Mouse (Mus musculus): Measurements from ENCODE around the gene Fam57b. TPM values are rescaled to one million over a fixed set of nuclear protein-coding genes. Genes with fewer than 3 reads are reported as not detected.

The Fam57b gene
- polyA plus RNA-seq, 1 experiment: not detected

GRCm38 (mm10) chr7:126789141-126789540, 8.3 kb upstream of the Fam57b start:
- 91% methylated on average over 4 of the region's 4 CpGs for WGBS
- Histone ChIP-seq H3K4me3 (replicated peaks; ENCODE audit: control insufficient read depth, low read depth, low read length) (no peak overlapping the region), H3K27ac (ENCODE audit: control insufficient read depth, insufficient read depth, low read depth, low read length, poor library complexity) (no peak overlapping the region), H3K4me1 (ENCODE audit: control insufficient read depth, insufficient read depth, low read length) (peaks cover 3% of the 10 kb centered on the region)
- no peak for TF ChIP-seq POLR2A (IDR thresholded peaks at IDR 0.05; ENCODE audit: borderline replicate concordance, control insufficient read depth, low read depth, low read length)
- no peak for TF ChIP-seq CTCF (IDR thresholded peaks at IDR 0.05; ENCODE audit: control insufficient read depth, insufficient read depth, low read length)

- WGBS: 1% methylated on average over 82 of the region's 83 CpGs
- peak within 1 kb of the TSS; percentile 88 for H3K27ac ChIP-seq (ENCODE audit: control insufficient read depth, insufficient read depth, low read depth, low read length, poor library complexity)
- peaks cover 3% of the 10 kb centered on the region for H3K4me1 ChIP-seq (ENCODE audit: control insufficient read depth, insufficient read depth, low read length)
- H3K4me3 ChIP-seq (replicated peaks; ENCODE audit: control insufficient read depth, low read depth, low read length): peak within 1 kb of the TSS; percentile 77
- peak; percentile 83; the same call in 1 of the 2 replicates for TF ChIP-seq POLR2A (IDR thresholded peaks at IDR 0.05; ENCODE audit: borderline replicate concordance, control insufficient read depth, low read depth, low read length)
- no peak for TF ChIP-seq CTCF (IDR thresholded peaks at IDR 0.05; ENCODE audit: control insufficient read depth, insufficient read depth, low read length)
Measured at GRCm38 (mm10) chr7:126791851-126792720, 5.4 kb upstream of the Fam57b start, which contains the start of gene Ppp4c. Gene Ppp4c, minus strand, starts transcription at chr7:126792496.

GRCm38 (mm10) chr7:126792721-126793443, 4.6 kb upstream of the Fam57b start:
- Histone ChIP-seq H3K4me3 (replicated peaks; ENCODE audit: control insufficient read depth, low read depth, low read length) (peak overlapping the region; percentile 77), H3K4me1 (ENCODE audit: control insufficient read depth, insufficient read depth, low read length) (peaks cover 4% of the 10 kb centered on the region), H3K27ac (ENCODE audit: control insufficient read depth, insufficient read depth, low read depth, low read length, poor library complexity) (peak overlapping the region; percentile 88)
- TF ChIP-seq CTCF (IDR thresholded peaks at IDR 0.05; ENCODE audit: control insufficient read depth, insufficient read depth, low read length) (no peak), POLR2A (IDR thresholded peaks at IDR 0.05; ENCODE audit: borderline replicate concordance, control insufficient read depth, low read depth, low read length) (no peak)
- WGBS: 29% methylated on average over 11 of the region's 11 CpGs

GRCm38 (mm10) chr7:126793456-126794270, 3.8 kb upstream of the Fam57b start:
- H3K4me3 ChIP-seq (replicated peaks; ENCODE audit: control insufficient read depth, low read depth, low read length): no peak overlapping the region
- peaks cover 4% of the 10 kb centered on the region for H3K4me1 ChIP-seq (ENCODE audit: control insufficient read depth, insufficient read depth, low read length)
- H3K27ac ChIP-seq (ENCODE audit: control insufficient read depth, insufficient read depth, low read depth, low read length, poor library complexity): no peak overlapping the region
- TF ChIP-seq POLR2A (IDR thresholded peaks at IDR 0.05; ENCODE audit: borderline replicate concordance, control insufficient read depth, low read depth, low read length): no peak
- 82% methylated on average over 4 of the region's 4 CpGs for whole genome bisulfite sequencing

- no peak overlapping the region for H3K4me3 ChIP-seq (replicated peaks; ENCODE audit: control insufficient read depth, low read depth, low read length)
- peaks cover 4% of the 10 kb centered on the region for H3K4me1 ChIP-seq (ENCODE audit: control insufficient read depth, insufficient read depth, low read length)
- H3K27ac ChIP-seq (ENCODE audit: control insufficient read depth, insufficient read depth, low read depth, low read length, poor library complexity): no peak overlapping the region
- 34% methylated on average over 4 of the region's 4 CpGs for WGBS
- TF ChIP-seq POLR2A (IDR thresholded peaks at IDR 0.05; ENCODE audit: borderline replicate concordance, control insufficient read depth, low read depth, low read length) (no peak), CTCF (IDR thresholded peaks at IDR 0.05; ENCODE audit: control insufficient read depth, insufficient read depth, low read length) (no peak)
Measured at GRCm38 (mm10) chr7:126794271-126794605, 3.2 kb upstream of the Fam57b start.

- WGBS: 87% methylated on average over 16 of the region's 16 CpGs
- H3K4me1 ChIP-seq (ENCODE audit: control insufficient read depth, insufficient read depth, low read length): peaks cover 3% of the 10 kb centered on the region
- no peak overlapping the region for H3K4me3 ChIP-seq (replicated peaks; ENCODE audit: control insufficient read depth, low read depth, low read length)
- H3K27ac ChIP-seq (ENCODE audit: control insufficient read depth, insufficient read depth, low read depth, low read length, poor library complexity): no peak overlapping the region
- TF ChIP-seq POLR2A (IDR thresholded peaks at IDR 0.05; ENCODE audit: borderline replicate concordance, control insufficient read depth, low read depth, low read length) (no peak), CTCF (IDR thresholded peaks at IDR 0.05; ENCODE audit: control insufficient read depth, insufficient read depth, low read length) (0 out of 2 replicates have a peak, but pooled peaks have one; percentile 1)
Measured at GRCm38 (mm10) chr7:126795387-126796317, 1.8 kb upstream of the Fam57b start.

GRCm38 (mm10) chr7:126796350-126796932, 1.0 kb upstream of the Fam57b start:
- Histone ChIP-seq H3K4me3 (replicated peaks; ENCODE audit: control insufficient read depth, low read depth, low read length) (no peak overlapping the region), H3K4me1 (ENCODE audit: control insufficient read depth, insufficient read depth, low read length) (peaks cover 3% of the 10 kb centered on the region), H3K27ac (ENCODE audit: control insufficient read depth, insufficient read depth, low read depth, low read length, poor library complexity) (no peak overlapping the region)
- TF ChIP-seq CTCF (IDR thresholded peaks at IDR 0.05; ENCODE audit: control insufficient read depth, insufficient read depth, low read length): peak; percentile 9; the same call in 1 of the 2 replicates
- no peak for TF ChIP-seq POLR2A (IDR thresholded peaks at IDR 0.05; ENCODE audit: borderline replicate concordance, control insufficient read depth, low read depth, low read length)
- 70% methylated on average over 8 of the region's 8 CpGs for WGBS
